Comparison of ENCODE assay signal across 9 mouse cellular contexts in genomic region chr4:116687041-116687440, GRCm38 (mm10). TPM values are rescaled to one million over a fixed set of nuclear protein-coding genes. Genes with fewer than 3 reads are reported as not detected.
DNase-seq lines count a peak whose midpoint lies in the region; ATAC-seq and TF ChIP-seq lines count a peak whose summit lies in the region.
"Had no signal": no experiment of that assay in that cellular context is flagged by ENCODE, and none has a peak within 500 bp of the region (broad histone marks: within the 10 kb centered on the region; RNA-seq: fewer than 3 reads in every experiment).

No protein-coding gene starts in this region.

- 8% methylated on average over 1 of the region's 1 CpGs for WGBS in heart, adult 2 months
- WGBS in heart, postnatal 0 days, result 22% methylated on average over 1 of the region's 1 CpGs
- 30% methylated on average over 1 of the region's 1 CpGs for WGBS in liver, postnatal 0 days (ENCODE audit: insufficient replicate concordance)

- no peak for TF ChIP-seq CTCF in heart, adult 2 months (IDR thresholded peaks at IDR 0.05)
- TF ChIP-seq CTCF in heart, postnatal 0 days (IDR thresholded peaks at IDR 0.05; ENCODE audit: low read depth), result no peak
- no peak for TF ChIP-seq CTCF in liver, postnatal 0 days (IDR thresholded peaks at IDR 0.05; ENCODE audit: low read depth)

- TF ChIP-seq POLR2A in heart, adult 2 months (IDR thresholded peaks at IDR 0.05; ENCODE audit: insufficient read depth, low read depth, low read length), result no peak

- no peak overlapping the region for H3K9ac ChIP-seq in heart, adult 2 months (ENCODE audit: low read depth, low read length)
- H3K9ac ChIP-seq in ES-E14 (ENCODE audit: insufficient read depth, low read depth, low read length, poor library complexity, severe bottlenecking), result peak overlapping the region; percentile 99; the same call in 1 of the 2 replicates
- peak overlapping the region; percentile 69; the same call in 1 of the 2 replicates for H3K9ac ChIP-seq in heart, postnatal 0 days (replicated peaks; ENCODE audit: low read depth, low read length)
- H3K9ac ChIP-seq in liver, postnatal 0 days (replicated peaks), result peak overlapping the region; percentile 65

- peaks cover 9% of the 10 kb centered on the region for H3K4me1 ChIP-seq in heart, adult 2 months (ENCODE audit: control insufficient read depth, insufficient read depth, low read length)
- H3K4me1 ChIP-seq in ES-E14 (ENCODE audit: control insufficient read depth in 2 of 2, insufficient read depth in 2 of 2, low read length in 2 of 2, poor library complexity in 1 of 2), result peaks cover 3 to 6% of the 10 kb centered on the region in 2 experiments; a peak in 3 of 4 replicates
- H3K4me1 ChIP-seq in heart, postnatal 0 days (ENCODE audit: control insufficient read depth, insufficient read depth), result peaks cover 16% of the 10 kb centered on the region; the same call in 1 of the 2 replicates
- H3K4me1 ChIP-seq in liver, postnatal 0 days (ENCODE audit: insufficient read depth), result peaks cover 24% of the 10 kb centered on the region

- no peak for TF ChIP-seq EP300 in heart, adult 2 months (IDR thresholded peaks at IDR 0.05; ENCODE audit: insufficient read depth, low read depth, low read length)
- TF ChIP-seq EP300 in heart, postnatal 0 days (IDR thresholded peaks at IDR 0.05; ENCODE audit: low read depth), result no peak
- no peak for TF ChIP-seq EP300 in liver, postnatal 0 days (IDR thresholded peaks at IDR 0.05; ENCODE audit: low read depth)

- DNase-seq in heart, adult 2 months, result no peak
- DNase-seq in heart, adult 18-20 months, result no peak
- DNase-seq in ES-E14 (ENCODE audit: low read depth, low spot score), result no peak
- no peak for DNase-seq in heart, postnatal 0 days (ENCODE audit: low spot score)
- no peak for DNase-seq in liver, postnatal 0 days
- no peak for DNase-seq in right cerebral cortex, postnatal 14 days
- no peak for DNase-seq in urinary bladder, postnatal 25 days (ENCODE audit: low spot score)
- no peak for DNase-seq in cerebellum, adult 9-11 months
- DNase-seq: B cell, adult 2 months had no signal

- peak overlapping the region; percentile 92 for H3K4me3 ChIP-seq in heart, adult 2 months
- H3K4me3 ChIP-seq in ES-E14 (ENCODE audit: insufficient read depth in 1 of 2, low read depth in 1 of 2, low read length in 2 of 2, poor library complexity in 1 of 2, severe bottlenecking in 1 of 2), result peak overlapping the region; percentile 74 to 96
- peak overlapping the region; percentile 79 for H3K4me3 ChIP-seq in heart, postnatal 0 days (ENCODE audit: low read depth, low read length)
- H3K4me3 ChIP-seq in liver, postnatal 0 days (ENCODE audit: low read depth, low read length), result peak overlapping the region; percentile 67

- peak overlapping the region; percentile 67 for H3K4me2 ChIP-seq in heart, postnatal 0 days (ENCODE audit: low read depth, low read length)
- H3K4me2 ChIP-seq in liver, postnatal 0 days (ENCODE audit: low read depth, low read length), result peak overlapping the region; percentile 78

- H3K9me3 ChIP-seq in ES-E14 (ENCODE audit: control insufficient read depth, insufficient read depth, low read depth, low read length), result no peaks in the 10 kb centered on the region
- H3K9me3 ChIP-seq in heart, postnatal 0 days (replicated peaks; ENCODE audit: control insufficient read depth, low read length), result no peaks in the 10 kb centered on the region
- no peaks in the 10 kb centered on the region for H3K9me3 ChIP-seq in liver, postnatal 0 days (ENCODE audit: low read length)

- ATAC-seq in heart, postnatal 0 days (ENCODE audit: insufficient read depth, low read depth), result no peak
- no peak for ATAC-seq in liver, postnatal 0 days

- no peaks in the 10 kb centered on the region for H3K27me3 ChIP-seq in heart, adult 2 months (ENCODE audit: control insufficient read depth, insufficient read depth, low read length)
- H3K27me3 ChIP-seq in heart, postnatal 0 days (ENCODE audit: control insufficient read depth, insufficient read depth, low read length), result no peaks in the 10 kb centered on the region
- H3K27me3 ChIP-seq in liver, postnatal 0 days (ENCODE audit: insufficient read depth, low read length), result no peaks in the 10 kb centered on the region

- H3K79me2 ChIP-seq in heart, adult 2 months (replicated peaks; ENCODE audit: control insufficient read depth, insufficient read depth, low read length), result no peaks in the 10 kb centered on the region; the same call in none of the 2 replicates

- in situ Hi-C loops in ES-E14 (cut with MboI; ENCODE audit: low sequenced_read_pairs in 2 of 2, unreplicated experiment in 2 of 2), result no loop called here

- H3K36me3 ChIP-seq in heart, adult 2 months (ENCODE audit: control insufficient read depth, insufficient read depth, low read length), result peaks cover 41% of the 10 kb centered on the region
- H3K36me3 ChIP-seq in ES-E14 (ENCODE audit: control insufficient read depth, insufficient read depth, low read length, poor library complexity, severe bottlenecking), result peaks cover 39% of the 10 kb centered on the region
- peaks cover 34% of the 10 kb centered on the region for H3K36me3 ChIP-seq in heart, postnatal 0 days (replicated peaks; ENCODE audit: control insufficient read depth, insufficient read depth, low read length)
- peaks cover 15% of the 10 kb centered on the region for H3K36me3 ChIP-seq in liver, postnatal 0 days (replicated peaks; ENCODE audit: insufficient read depth, low read length)

- intact Hi-C loops in heart, adult 2 months (cut with DNase I), result no loop called here

- no peak overlapping the region; the same call in 1 of the 2 replicates for H3K27ac ChIP-seq in heart, adult 2 months
- H3K27ac ChIP-seq in ES-E14 (ENCODE audit: insufficient read depth, low read depth, low read length, poor library complexity, severe bottlenecking), result no peak overlapping the region
- no peak overlapping the region for H3K27ac ChIP-seq in heart, postnatal 0 days (ENCODE audit: low read depth)
- H3K27ac ChIP-seq in liver, postnatal 0 days (ENCODE audit: low read depth), result peak overlapping the region; percentile 31; the same call in 1 of the 2 replicates

TF ChIP-seq in ES-E14, 5 proteins besides CTCF, POLR2A, EP300 and RAD21:
- no peak for TF ChIP-seq CHD2 (IDR thresholded peaks at IDR 0.05; ENCODE audit: low read depth, low read length)
- no peak for TF ChIP-seq ZNF384 (IDR thresholded peaks at IDR 0.05; ENCODE audit: low read depth, low read length)
- TF ChIP-seq MAFK (IDR thresholded peaks at IDR 0.05; ENCODE audit: insufficient read depth, low read depth, low read length), result no peak
- TF ChIP-seq ZC3H11A (IDR thresholded peaks at IDR 0.05; ENCODE audit: borderline replicate concordance, low read depth, low read length), result no peak
- TF ChIP-seq HCFC1 (IDR thresholded peaks at IDR 0.05; ENCODE audit: borderline replicate concordance, insufficient read depth, low read length), result no peak
TF ChIP-seq in ES-E14: peak in this region for 0.

RNA-seq across cellular contexts. Expression of gene Prdx1, which starts 1.7 kb away (rescaled TPM):
- 100 to 1,000 TPM; 447 to 516 TPM for total RNA-seq in heart, adult 2 months (2021)
- 168 and 392 TPM in 2 replicates for polyA plus RNA-seq in heart, adult 2 months (2012; rRNA removed)
- 100 to 1,000 TPM; 463 to 542 TPM for total RNA-seq in heart, adult 18-20 months (2021)
- 444 and 682 TPM in 2 replicates for total RNA-seq in ES-E14 (2012; rRNA removed)
- total RNA-seq in heart, postnatal 0 days (2014; rRNA removed; ENCODE audit: low replicate concordance), result 317 and 334 TPM in 2 replicates
- 1,000 and 1,028 TPM in 2 replicates for polyA plus RNA-seq in heart, postnatal 0 days (2015; fragmentation: Nextera tagmentation; extraction: Ambion mirVana)
- polyA plus RNA-seq in liver, postnatal 0 days (2015; fragmentation: Nextera tagmentation; extraction: Ambion mirVana), result 2,167 and 2,192 TPM in 2 replicates

RNA-seq across cellular contexts. Expression of gene Mmachc, which starts 21.2 kb away (rescaled TPM):
- total RNA-seq in heart, adult 2 months (2021), result 10 to 100 TPM; 55.6 to 66.3 TPM
- polyA plus RNA-seq in heart, adult 2 months (2012; rRNA removed), result 66.8 and 95.1 TPM in 2 replicates
- total RNA-seq in heart, adult 18-20 months (2021), result 10 to 100 TPM; 55.3 to 55.9 TPM
- total RNA-seq in ES-E14 (2012; rRNA removed), result 15.8 and 18.7 TPM in 2 replicates
- 41.1 and 51.3 TPM in 2 replicates for total RNA-seq in heart, postnatal 0 days (2014; rRNA removed; ENCODE audit: low replicate concordance)
- 36.5 and 38.4 TPM in 2 replicates for polyA plus RNA-seq in heart, postnatal 0 days (2015; fragmentation: Nextera tagmentation; extraction: Ambion mirVana)
- polyA plus RNA-seq in liver, postnatal 0 days (2015; fragmentation: Nextera tagmentation; extraction: Ambion mirVana), result 10.8 and 10.9 TPM in 2 replicates

RNA-seq across cellular contexts. Expression of gene Ccdc163, which starts 21.3 kb away (rescaled TPM):
- total RNA-seq in heart, adult 2 months (2021), result 1 to 10 TPM; 4.3 to 5.5 TPM
- polyA plus RNA-seq in heart, adult 2 months (2012; rRNA removed), result 17.2 and 30.9 TPM in 2 replicates
- 1 to 10 TPM; 4.3 to 5.4 TPM for total RNA-seq in heart, adult 18-20 months (2021)
- 18.6 and 21.9 TPM in 2 replicates for total RNA-seq in ES-E14 (2012; rRNA removed)
- 6.3 and 6.8 TPM in 2 replicates for total RNA-seq in heart, postnatal 0 days (2014; rRNA removed; ENCODE audit: low replicate concordance)
- 6.0 and 8.7 TPM in 2 replicates for polyA plus RNA-seq in heart, postnatal 0 days (2015; fragmentation: Nextera tagmentation; extraction: Ambion mirVana)
- 6.1 and 8.4 TPM in 2 replicates for polyA plus RNA-seq in liver, postnatal 0 days (2015; fragmentation: Nextera tagmentation; extraction: Ambion mirVana)

RNA-seq across cellular contexts. Expression of gene Tesk2, which starts 33.7 kb away (rescaled TPM):
- total RNA-seq in heart, adult 2 months (2021), result 1 to 10 TPM; 1.6 to 2.3 TPM
- 1.5 and 3.0 TPM in 2 replicates for polyA plus RNA-seq in heart, adult 2 months (2012; rRNA removed)
- 1 to 10 TPM; 1.9 to 2.0 TPM for total RNA-seq in heart, adult 18-20 months (2021)
- total RNA-seq in ES-E14 (2012; rRNA removed), result 15.3 and 20.6 TPM in 2 replicates
- total RNA-seq in heart, postnatal 0 days (2014; rRNA removed; ENCODE audit: low replicate concordance), result 1.3 and 4.0 TPM in 2 replicates
- 2.3 and 2.4 TPM in 2 replicates for polyA plus RNA-seq in heart, postnatal 0 days (2015; fragmentation: Nextera tagmentation; extraction: Ambion mirVana)
- 5.8 and 6.2 TPM in 2 replicates for polyA plus RNA-seq in liver, postnatal 0 days (2015; fragmentation: Nextera tagmentation; extraction: Ambion mirVana)

RNA-seq across cellular contexts. Expression of gene Akr1a1, which starts 35.6 kb away (rescaled TPM):
- 100 to 1,000 TPM; 281 to 289 TPM for total RNA-seq in heart, adult 2 months (2021)
- polyA plus RNA-seq in heart, adult 2 months (2012; rRNA removed), result 247 and 371 TPM in 2 replicates
- 100 to 1,000 TPM; 310 to 328 TPM for total RNA-seq in heart, adult 18-20 months (2021)
- 197 and 262 TPM in 2 replicates for total RNA-seq in ES-E14 (2012; rRNA removed)
- 465 and 479 TPM in 2 replicates for total RNA-seq in heart, postnatal 0 days (2014; rRNA removed; ENCODE audit: low replicate concordance)
- polyA plus RNA-seq in heart, postnatal 0 days (2015; fragmentation: Nextera tagmentation; extraction: Ambion mirVana), result 533 and 534 TPM in 2 replicates
- polyA plus RNA-seq in liver, postnatal 0 days (2015; fragmentation: Nextera tagmentation; extraction: Ambion mirVana), result 320 and 321 TPM in 2 replicates
